Mouse (Mus musculus) kidney, embryonic 14.5 days (tissue): Measurements from ENCODE around the gene Slc29a4. TPM values are rescaled to one million over a fixed set of nuclear protein-coding genes. Genes with fewer than 3 reads are reported as not detected.

ENCODE experiments used
- ATAC-seq: fragments of 200-750 bp; cut with Nextera tagmentation; 2 replicates; pipeline ENCODE4 v1.8.0; 2017; ENCODE audit warnings: moderate number of reproducible peaks, mild to moderate bottlenecking, moderate TSS enrichment, moderate library complexity; ENCODE audit not compliant: low FRiP score, low TSS enrichment
- H3K27ac ChIP-seq: fragments of 300-500 bp; sonication (generic); 2 replicates; pipeline ENCODE4 v1.5.1; 2014; ENCODE audit warnings: low read depth, mild to moderate bottlenecking, low read length, moderate library complexity, mixed read lengths
- H3K27me3 ChIP-seq: fragments of 300-500 bp; sonication (generic); 2 replicates; pipeline ENCODE4 v1.6.1; 2014; ENCODE audit warnings: mild to moderate bottlenecking, low read length; ENCODE audit not compliant: control insufficient read depth, insufficient read depth
- H3K36me3 ChIP-seq: fragments of 300-500 bp; sonication (generic); 2 replicates; pipeline ENCODE4 v1.6.1; 2014; ENCODE audit warnings: low read length, mixed read lengths; ENCODE audit not compliant: control insufficient read depth, insufficient read depth
- H3K4me1 ChIP-seq: fragments of 300-500 bp; sonication (generic); 2 replicates; pipeline ENCODE4 v1.6.1; 2014; ENCODE audit warnings: low read length, mixed read lengths; ENCODE audit not compliant: control insufficient read depth, insufficient read depth
- H3K4me2 ChIP-seq: fragments of 300-500 bp; sonication (generic); replicated peaks from 2 replicates; pipeline ENCODE4 v1.6.1; 2014; ENCODE audit warnings: low read depth, mild to moderate bottlenecking, low read length
- H3K4me3 ChIP-seq: fragments of 300-500 bp; sonication (generic); 2 replicates; pipeline ENCODE4 v1.5.1; 2014; ENCODE audit warnings: mild to moderate bottlenecking, low read length
- H3K9ac ChIP-seq: fragments of 300-500 bp; sonication (generic); 2 replicates; pipeline ENCODE4 v1.6.1; 2014; ENCODE audit warnings: low read depth, mild to moderate bottlenecking, low read length, moderate library complexity
- H3K9me3 ChIP-seq: fragments of 300-500 bp; sonication (generic); 2 replicates; pipeline ENCODE4 v1.6.1; 2016; ENCODE audit warnings: low read length; ENCODE audit not compliant: control insufficient read depth
- WGBS: fragments of 180-500 bp; shearing (Covaris S2); extraction: QIAGEN DNeasy Blood & Tissue Kit; methylation state at CpG from one replicate; pipeline ENCODE4 v1.1.7; 2014; 5-methylcytosine and 5-hydroxymethylcytosine counted together
- polyA plus RNA-seq: library from polyadenylated mRNA; unstranded; fragments of >200 nt; fragmentation: Nextera tagmentation; extraction: Ambion mirVana; gene quantifications from 2 replicates; pipeline ENCODE4 v1.2.1, GENCODE M21; 2014

Gene Slc29a4
- polyA plus RNA-seq, 1 experiment from 2014 or later, result 6.0 TPM

- peak overlapping the region; percentile 44 for H3K9ac ChIP-seq
- H3K27me3 ChIP-seq, result 0 out of 2 replicates have a peak, but pooled peaks cover 16% of the 10 kb centered on the region
- peak overlapping the region; percentile 82 for H3K4me2 ChIP-seq
- peaks cover 7% of the 10 kb centered on the region; the same call in 1 of the 2 replicates for H3K4me1 ChIP-seq
- no peaks in the 10 kb centered on the region for H3K36me3 ChIP-seq
- peak overlapping the region; percentile 50 for H3K4me3 ChIP-seq
- WGBS, result 22% methylated on average over 18 of the region's 18 CpGs
- no peak overlapping the region for H3K27ac ChIP-seq
- peak; percentile 24; the same call in 1 of the 2 replicates for ATAC-seq
- no peaks in the 10 kb centered on the region for H3K9me3 ChIP-seq
Observed at GRCm38 (mm10) chr5:142702511-142703138, 10.3 kb downstream of the Slc29a4 start.

DNA sequence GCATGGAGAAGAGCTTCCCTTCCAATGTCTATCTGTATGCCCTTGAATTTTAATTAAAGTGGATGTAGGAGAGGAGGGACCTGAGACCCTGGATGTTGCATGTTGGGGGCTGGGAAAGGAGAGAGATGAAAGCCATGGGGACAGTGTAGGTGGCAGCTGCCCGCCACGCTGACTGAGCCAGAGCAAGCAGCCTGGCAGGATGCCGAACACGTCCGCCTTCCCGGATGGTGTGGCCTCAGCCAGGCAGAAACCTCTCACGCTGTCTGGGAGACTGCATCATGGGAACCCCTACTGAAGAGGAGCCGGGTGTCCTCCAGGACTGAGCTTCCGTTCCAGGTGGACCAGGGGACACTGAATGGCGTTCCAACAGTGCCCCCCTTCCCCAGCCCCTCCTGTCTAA is 11.3 kb downstream of the Slc29a4 start:
- ATAC-seq, result no peak
- H3K27ac ChIP-seq, result no peak overlapping the region

GRCm38 (mm10) chr5:142707709-142708108 is 15.4 kb downstream of the Slc29a4 start:
- 87% methylated on average over 5 of the region's 5 CpGs for WGBS
- Histone ChIP-seq H3K36me3 (no peaks in the 10 kb centered on the region), H3K4me3 (no peak overlapping the region), H3K9me3 (0 out of 2 replicates have a peak, but pooled peaks cover 3% of the 10 kb centered on the region), H3K9ac (no peak overlapping the region), H3K4me2 (no peak overlapping the region), H3K27ac (no peak overlapping the region), H3K27me3 (0 out of 2 replicates have a peak, but pooled peaks cover under 1% of the 10 kb centered on the region), H3K4me1 (0 out of 2 replicates have a peak, but pooled peaks cover 2% of the 10 kb centered on the region)
- ATAC-seq, result no peak

More for the DNA sequence above, 11.3 kb downstream of the Slc29a4 start:
- WGBS, result 87% methylated on average over 10 of the region's 10 CpGs
- no peak overlapping the region for H3K9ac ChIP-seq
- H3K36me3 ChIP-seq, result no peaks in the 10 kb centered on the region
- no peaks in the 10 kb centered on the region for H3K9me3 ChIP-seq
- H3K4me1 ChIP-seq, result peaks cover 7% of the 10 kb centered on the region; the same call in 1 of the 2 replicates
- no peak overlapping the region for H3K4me3 ChIP-seq
- 0 out of 2 replicates have a peak, but pooled peaks cover 16% of the 10 kb centered on the region for H3K27me3 ChIP-seq
- no peak overlapping the region for H3K4me2 ChIP-seq

GRCm38 (mm10) chr5:142709436-142709835 is 17.1 kb downstream of the Slc29a4 start:
- no peak for ATAC-seq
- H3K36me3 ChIP-seq, result no peaks in the 10 kb centered on the region
- WGBS, result 85% methylated on average over 7 of the region's 7 CpGs
- H3K27me3 ChIP-seq, result no peaks in the 10 kb centered on the region
- no peak overlapping the region for H3K4me3 ChIP-seq
- H3K27ac ChIP-seq, result no peak overlapping the region
- no peak overlapping the region for H3K9ac ChIP-seq
- no peaks in the 10 kb centered on the region for H3K4me1 ChIP-seq
- H3K9me3 ChIP-seq, result 0 out of 2 replicates have a peak, but pooled peaks cover 3% of the 10 kb centered on the region
- H3K4me2 ChIP-seq, result no peak overlapping the region

GRCm38 (mm10) chr5:142712373-142712772 is 20.1 kb downstream of the Slc29a4 start:
- Histone ChIP-seq H3K4me2 (no peak overlapping the region), H3K4me1 (no peaks in the 10 kb centered on the region), H3K27ac (no peak overlapping the region), H3K36me3 (no peaks in the 10 kb centered on the region), H3K9me3 (0 out of 2 replicates have a peak, but pooled peaks cover 3% of the 10 kb centered on the region), H3K9ac (no peak overlapping the region), H3K27me3 (no peaks in the 10 kb centered on the region; the same call in 1 of the 2 replicates), H3K4me3 (no peak overlapping the region)
- no peak for ATAC-seq
- WGBS, result 86% methylated on average over 5 of the region's 5 CpGs

DNA sequence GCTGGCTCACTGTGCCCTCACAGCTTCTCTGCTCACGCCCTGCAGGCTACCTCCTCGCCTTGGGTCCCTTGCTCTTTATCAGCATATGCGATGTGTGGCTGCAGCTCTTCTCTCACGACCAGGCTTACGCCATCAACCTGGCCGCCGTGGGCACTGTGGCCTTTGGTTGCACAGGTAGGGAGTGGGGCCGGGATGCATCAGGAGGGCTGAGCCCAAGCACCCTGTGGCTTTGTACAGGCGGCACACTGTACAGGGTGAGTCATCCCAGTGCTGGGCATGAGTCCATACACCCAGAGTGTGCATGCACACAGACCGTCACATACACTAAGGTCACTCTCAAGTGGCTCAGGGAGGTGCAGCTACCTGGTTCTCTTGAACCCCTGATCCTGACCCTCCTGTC is 21.7 kb downstream of the Slc29a4 start:
- no peak overlapping the region for H3K9ac ChIP-seq
- no peak overlapping the region for H3K27ac ChIP-seq
- 0 out of 2 replicates have a peak, but pooled peaks cover 3% of the 10 kb centered on the region for H3K9me3 ChIP-seq
- no peaks in the 10 kb centered on the region for H3K4me1 ChIP-seq
- no peak overlapping the region for H3K4me3 ChIP-seq
- no peaks in the 10 kb centered on the region for H3K36me3 ChIP-seq
- H3K27me3 ChIP-seq, result no peaks in the 10 kb centered on the region; the same call in 1 of the 2 replicates
- no peak for ATAC-seq
- WGBS, result 90% methylated on average over 10 of the region's 10 CpGs
- no peak overlapping the region for H3K4me2 ChIP-seq

- Histone ChIP-seq H3K27me3 (no peaks in the 10 kb centered on the region; the same call in 1 of the 2 replicates), H3K36me3 (no peaks in the 10 kb centered on the region), H3K4me1 (no peaks in the 10 kb centered on the region), H3K9ac (no peak overlapping the region), H3K9me3 (0 out of 2 replicates have a peak, but pooled peaks cover 3% of the 10 kb centered on the region), H3K4me2 (no peak overlapping the region), H3K27ac (no peak overlapping the region), H3K4me3 (no peak overlapping the region)
- 75% methylated on average over 9 of the region's 9 CpGs for WGBS
- no peak for ATAC-seq
Observed at GRCm38 (mm10) chr5:142715059-142715458, 22.7 kb downstream of the Slc29a4 start.

- WGBS, result 91% methylated on average over 6 of the region's 6 CpGs
- H3K27me3 ChIP-seq, result no peaks in the 10 kb centered on the region; the same call in 1 of the 2 replicates
- H3K9ac ChIP-seq, result no peak overlapping the region
- no peaks in the 10 kb centered on the region for H3K36me3 ChIP-seq
- H3K4me1 ChIP-seq, result no peaks in the 10 kb centered on the region
- H3K9me3 ChIP-seq, result 0 out of 2 replicates have a peak, but pooled peaks cover 3% of the 10 kb centered on the region
- no peak overlapping the region for H3K4me2 ChIP-seq
- ATAC-seq, result no peak
- H3K4me3 ChIP-seq, result no peak overlapping the region
- no peak overlapping the region for H3K27ac ChIP-seq
Observed at GRCm38 (mm10) chr5:142716056-142716455, 23.7 kb downstream of the Slc29a4 start.

- Histone ChIP-seq H3K4me2 (no peak overlapping the region), H3K4me1 (no peaks in the 10 kb centered on the region), H3K9me3 (no peaks in the 10 kb centered on the region), H3K27me3 (no peaks in the 10 kb centered on the region; the same call in 1 of the 2 replicates), H3K36me3 (no peaks in the 10 kb centered on the region), H3K4me3 (no peak overlapping the region), H3K27ac (no peak overlapping the region), H3K9ac (no peak overlapping the region)
- WGBS, result 23% methylated on average over 4 of the region's 4 CpGs
- 0 out of 2 replicates have a peak, but pooled peaks have one; percentile 53 for ATAC-seq
Observed at GRCm38 (mm10) chr5:142718037-142718436, 25.7 kb downstream of the Slc29a4 start.
